Mouse (Mus musculus) thymus, adult 18-20 months (tissue): ENCODE data around the gene Adgrg6.

Source experiments
- DNase-seq, 2 experiments: peaks; one replicate each; pipeline ENCODE4 v3.0.0; 2022; ENCODE audit warnings: mixed read lengths in 2 of 2

Gene Adgrg6

GRCm38 (mm10) chr10:14544941-14545717 lies at the start of gene Adgrg6:
Gene Adgrg6 (minus strand): TSS chr10:14545659.
- peak; percentile 3 for DNase-seq

GRCm38 (mm10) chr10:14592215-14592614 lies 46.8 kb upstream of the Adgrg6 start:
- no peak for DNase-seq

GRCm38 (mm10) chr10:14590816-14591215 lies 45.4 kb upstream of the Adgrg6 start:
- DNase-seq: no peak

GRCm38 (mm10) chr10:14589667-14590066 lies 44.2 kb upstream of the Adgrg6 start:
- DNase-seq: no peak

- no peak for DNase-seq
These were observed 38.0 kb upstream of the Adgrg6 start for GRCm38 (mm10) chr10:14583496-14583895.

- no peak for DNase-seq
These were observed 28.8 kb upstream of the Adgrg6 start for GRCm38 (mm10) chr10:14574255-14574654.

- DNase-seq: no peak
These were observed 25.7 kb upstream of the Adgrg6 start for GRCm38 (mm10) chr10:14571143-14571542.

- DNase-seq: no peak
These were observed 25.2 kb upstream of the Adgrg6 start for GRCm38 (mm10) chr10:14570616-14571015.

- DNase-seq: no peak
These were observed 672 bp upstream of the Adgrg6 start for GRCm38 (mm10) chr10:14546111-14546551.

- DNase-seq: no peak
These were observed 885 bp downstream of the Adgrg6 start for GRCm38 (mm10) chr10:14544608-14544940.

GRCm38 (mm10) chr10:14543511-14544067 lies 1.9 kb downstream of the Adgrg6 start:
- no peak for DNase-seq

- DNase-seq: no peak
These were observed 8.4 kb downstream of the Adgrg6 start for GRCm38 (mm10) chr10:14537102-14537501.

- no peak for DNase-seq
These were observed 14.4 kb downstream of the Adgrg6 start for GRCm38 (mm10) chr10:14531090-14531489.

GRCm38 (mm10) chr10:14530670-14531069 lies 14.8 kb downstream of the Adgrg6 start:
- no peak for DNase-seq

- no peak for DNase-seq
These were observed 17.7 kb downstream of the Adgrg6 start for GRCm38 (mm10) chr10:14527765-14528164.

- no peak for DNase-seq
These were observed 22.7 kb downstream of the Adgrg6 start for GRCm38 (mm10) chr10:14522729-14523128.

- no peak for DNase-seq
These were observed 24.4 kb downstream of the Adgrg6 start for GRCm38 (mm10) chr10:14520912-14521675.

- no peak for DNase-seq
These were observed 27.6 kb downstream of the Adgrg6 start for GRCm38 (mm10) chr10:14517909-14518308.

GRCm38 (mm10) chr10:14511904-14512663 lies 33.4 kb downstream of the Adgrg6 start:
- DNase-seq: no peak

- DNase-seq: no peak
These were observed 34.3 kb downstream of the Adgrg6 start for GRCm38 (mm10) chr10:14511157-14511556.

- no peak for DNase-seq
These were observed 49.8 kb downstream of the Adgrg6 start for GRCm38 (mm10) chr10:14495658-14496057.

- DNase-seq: no peak
These were observed 50.3 kb downstream of the Adgrg6 start for GRCm38 (mm10) chr10:14495204-14495603.

- no peak for DNase-seq
These were observed 53.6 kb downstream of the Adgrg6 start for GRCm38 (mm10) chr10:14491838-14492237.
